Mouse (Mus musculus) lung, embryonic 15.5 days (tissue): ENCODE results near the gene Clec11a. TPM values are rescaled to one million over a fixed set of nuclear protein-coding genes. Genes with fewer than 3 reads are reported as not detected.

ENCODE experiments used
- ATAC-seq: fragments of 200-750 bp; cut with Nextera tagmentation; 2 replicates; pipeline ENCODE4 v1.8.0; 2017; ENCODE audit warnings: moderate number of reproducible peaks, borderline replicate concordance; ENCODE audit not compliant: low FRiP score, low TSS enrichment; ENCODE audit errors: extremely low read depth
- H3K27ac ChIP-seq: fragments of 300-500 bp; sonication (generic); 2 replicates; pipeline ENCODE4 v1.5.1; 2015; ENCODE audit warnings: moderate library complexity, mild to moderate bottlenecking, inconsistent platforms
- H3K27me3 ChIP-seq: fragments of 300-500 bp; sonication (generic); 2 replicates; pipeline ENCODE4 v1.6.1; 2015; ENCODE audit warnings: inconsistent platforms
- H3K36me3 ChIP-seq: fragments of 300-500 bp; sonication (generic); 2 replicates; pipeline ENCODE4 v1.6.1; 2015; ENCODE audit warnings: inconsistent platforms
- H3K4me1 ChIP-seq: fragments of 300-500 bp; sonication (generic); 2 replicates; pipeline ENCODE4 v1.6.1; 2015; ENCODE audit warnings: inconsistent platforms
- H3K4me2 ChIP-seq: fragments of 300-500 bp; sonication (generic); 2 replicates; pipeline ENCODE4 v1.6.1; 2015; ENCODE audit warnings: inconsistent platforms, mild to moderate bottlenecking, moderate library complexity
- H3K4me3 ChIP-seq: fragments of 300-500 bp; sonication (generic); 2 replicates; pipeline ENCODE4 v1.5.1; 2015; ENCODE audit warnings: mild to moderate bottlenecking, inconsistent platforms
- H3K9ac ChIP-seq: fragments of 300-500 bp; sonication (generic); 2 replicates; pipeline ENCODE4 v1.6.1; 2015; ENCODE audit warnings: inconsistent platforms
- H3K9me3 ChIP-seq: fragments of 300-500 bp; sonication (generic); 2 replicates; pipeline ENCODE4 v1.6.1; 2016; ENCODE audit warnings: inconsistent platforms
- WGBS: fragments of 180-500 bp; shearing (Covaris S2); methylation state at CpG from one replicate; pipeline ENCODE4 v1.1.7; 2015; 5-methylcytosine and 5-hydroxymethylcytosine counted together
- polyA plus RNA-seq: library from polyadenylated mRNA; unstranded; fragments of >200 nt; fragmentation: Nextera tagmentation; extraction: Ambion mirVana; gene quantifications from 2 replicates; pipeline ENCODE4 v1.2.1, GENCODE M21; 2015

The Clec11a gene
- polyA plus RNA-seq, 1 experiment from 2014 or later: 2.5 TPM

DNA sequence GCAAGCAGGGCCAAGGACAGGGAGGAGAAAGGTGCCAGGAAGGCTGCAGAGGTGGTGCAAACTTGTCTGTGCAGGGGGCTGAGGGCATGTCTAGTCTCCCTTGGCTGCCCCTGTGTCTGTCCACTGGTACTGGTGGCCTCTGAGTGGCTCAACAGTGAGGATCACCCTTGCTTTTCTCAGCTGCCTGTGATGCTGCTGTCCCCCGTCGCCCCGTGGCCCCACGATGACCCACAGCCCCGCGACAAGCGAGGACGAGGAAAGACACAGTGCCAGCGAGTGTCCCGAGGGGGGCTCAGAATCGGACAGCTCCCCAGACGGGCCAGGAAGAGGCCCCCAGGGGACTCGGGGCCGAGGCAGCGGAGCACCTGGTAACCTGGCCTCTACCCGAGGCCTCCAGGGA, 5.8 kb upstream of the Clec11a start:
- H3K36me3 ChIP-seq: no peaks in the 10 kb centered on the region
- no peaks in the 10 kb centered on the region for H3K9me3 ChIP-seq
- no peak for ATAC-seq
- no peak overlapping the region for H3K4me3 ChIP-seq
- H3K27ac ChIP-seq: no peak overlapping the region
- peaks cover 50% of the 10 kb centered on the region for H3K27me3 ChIP-seq
- H3K9ac ChIP-seq: no peak overlapping the region
- no peak overlapping the region for H3K4me2 ChIP-seq
- 49% methylated on average over 16 of the region's 16 CpGs for WGBS
- H3K4me1 ChIP-seq: peaks cover 15% of the 10 kb centered on the region

DNA sequence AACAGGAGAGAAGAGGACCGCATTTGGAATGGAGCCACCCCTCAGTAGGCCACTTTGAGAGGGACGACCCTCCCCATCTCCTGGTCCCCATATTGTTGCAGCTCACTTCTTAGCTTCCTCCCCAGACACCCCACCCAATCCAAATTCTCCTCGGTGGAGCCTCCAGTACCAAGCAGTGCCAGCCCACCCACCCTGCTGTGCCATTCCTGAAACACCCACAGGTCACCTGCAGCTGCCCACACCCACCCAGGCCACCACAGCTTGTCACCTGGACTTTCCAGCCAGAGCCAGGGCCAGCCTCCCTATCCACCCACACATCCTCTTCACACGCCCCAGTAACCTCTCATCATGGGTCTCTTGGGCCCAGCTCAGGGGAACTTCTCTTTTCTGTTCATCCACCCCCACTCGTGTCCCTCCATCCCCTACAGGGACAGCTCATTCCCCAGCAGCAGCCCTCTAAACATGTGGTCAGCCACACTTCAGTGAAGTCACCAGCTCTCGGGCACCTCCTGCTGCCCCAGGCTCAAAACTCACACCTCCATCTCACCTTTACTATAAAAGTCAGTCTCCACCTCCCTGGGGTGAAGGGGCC, 5.1 kb upstream of the Clec11a start:
- 16% methylated on average over 6 of the region's 6 CpGs for WGBS
- H3K27ac ChIP-seq: no peak overlapping the region
- no peaks in the 10 kb centered on the region for H3K9me3 ChIP-seq
- H3K9ac ChIP-seq: no peak overlapping the region
- H3K4me3 ChIP-seq: no peak overlapping the region
- no peak overlapping the region for H3K4me2 ChIP-seq
- ATAC-seq: no peak
- H3K36me3 ChIP-seq: no peaks in the 10 kb centered on the region
- peaks cover 15% of the 10 kb centered on the region for H3K4me1 ChIP-seq
- peaks cover 51% of the 10 kb centered on the region for H3K27me3 ChIP-seq

DNA sequence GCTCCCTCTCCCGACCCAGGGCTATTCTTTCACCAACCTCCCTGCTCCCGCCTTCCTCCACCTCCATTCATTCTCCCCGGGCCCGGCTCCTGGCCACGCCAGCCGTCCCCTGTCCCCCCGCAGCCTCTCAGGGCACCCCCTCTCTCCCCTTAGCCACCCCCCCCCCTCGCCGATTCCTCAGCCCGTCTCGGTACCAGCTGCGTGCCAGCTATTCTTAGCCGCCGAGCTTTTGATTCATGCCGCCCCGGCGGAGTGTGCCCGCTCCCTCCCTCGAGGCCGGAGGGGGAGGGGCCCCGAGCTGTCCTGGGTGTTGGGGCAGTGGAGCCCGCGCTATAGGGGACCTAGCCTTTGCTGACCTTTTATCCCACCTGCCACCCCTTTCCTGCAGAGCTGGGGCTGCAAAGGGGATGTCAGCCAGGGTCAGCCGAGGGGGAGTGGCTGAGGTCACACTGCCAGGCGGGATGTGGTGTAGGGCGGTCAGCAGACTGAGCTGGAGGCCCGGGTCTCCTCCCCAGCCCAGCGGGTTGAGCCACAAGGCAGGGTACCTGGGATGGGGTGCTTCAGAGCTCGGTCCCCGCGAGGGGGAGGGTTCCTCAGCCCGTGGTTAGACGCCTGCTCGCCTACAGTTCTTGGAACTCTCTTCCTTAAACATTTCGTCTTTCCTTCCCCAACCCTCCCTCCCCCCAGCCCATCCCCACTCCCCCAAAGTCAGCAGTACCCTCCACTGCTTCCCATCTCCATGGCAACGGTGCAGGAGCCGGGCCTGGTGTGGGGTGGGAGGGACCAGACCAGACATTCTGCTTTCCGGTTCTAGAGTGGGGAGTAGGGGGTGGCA, 4.4 kb upstream of the Clec11a start:
- Histone ChIP-seq H3K4me2 (peak overlapping the region; percentile 96), H3K9me3 (no peaks in the 10 kb centered on the region), H3K9ac (peak overlapping the region; percentile 32; the same call in 1 of the 2 replicates), H3K4me1 (peaks cover 15% of the 10 kb centered on the region), H3K36me3 (no peaks in the 10 kb centered on the region), H3K4me3 (peak overlapping the region; percentile 44), H3K27ac (no peak overlapping the region), H3K27me3 (peaks cover 54% of the 10 kb centered on the region)
- 2% methylated on average over 38 of the region's 38 CpGs for WGBS
- peak; percentile 33; the same call in 1 of the 2 replicates for ATAC-seq

DNA sequence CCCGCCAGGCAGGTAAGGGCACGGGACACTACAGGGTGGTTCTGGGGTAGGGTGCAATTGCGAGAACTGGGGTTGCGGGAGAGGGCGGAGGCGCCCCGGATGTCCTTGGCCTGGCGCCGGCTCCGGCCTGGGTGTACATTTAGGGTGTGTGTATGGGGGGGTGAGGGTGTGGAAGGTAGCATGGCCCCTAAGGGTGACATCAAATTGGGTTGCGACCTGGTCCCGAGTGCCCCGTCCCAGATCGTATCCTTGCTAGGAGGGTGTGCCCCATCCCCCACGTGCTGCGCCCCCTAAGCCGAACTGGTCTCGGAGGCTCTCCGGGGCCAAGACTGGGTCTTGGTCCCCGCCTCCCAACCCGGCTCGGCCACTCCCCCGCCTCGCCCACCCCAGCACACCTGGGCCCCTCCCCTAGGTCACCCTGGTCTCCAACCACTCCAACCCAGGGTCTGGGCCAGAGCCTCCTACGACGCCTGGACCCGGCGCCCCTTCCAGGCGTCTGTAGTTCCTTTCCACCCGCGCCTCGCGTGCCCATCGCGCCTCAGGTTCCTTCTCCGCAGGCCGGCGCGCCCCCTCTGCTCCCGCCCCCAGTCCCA, 3.7 kb upstream of the Clec11a start:
- Histone ChIP-seq H3K4me2 (peak overlapping the region; percentile 96), H3K4me1 (peaks cover 21% of the 10 kb centered on the region), H3K36me3 (no peaks in the 10 kb centered on the region), H3K27ac (no peak overlapping the region), H3K9me3 (no peaks in the 10 kb centered on the region), H3K4me3 (peak overlapping the region; percentile 44), H3K27me3 (peaks cover 54% of the 10 kb centered on the region), H3K9ac (peak overlapping the region; percentile 32)
- peak; percentile 9 for ATAC-seq
- WGBS: 3% methylated on average over 36 of the region's 40 CpGs

DNA sequence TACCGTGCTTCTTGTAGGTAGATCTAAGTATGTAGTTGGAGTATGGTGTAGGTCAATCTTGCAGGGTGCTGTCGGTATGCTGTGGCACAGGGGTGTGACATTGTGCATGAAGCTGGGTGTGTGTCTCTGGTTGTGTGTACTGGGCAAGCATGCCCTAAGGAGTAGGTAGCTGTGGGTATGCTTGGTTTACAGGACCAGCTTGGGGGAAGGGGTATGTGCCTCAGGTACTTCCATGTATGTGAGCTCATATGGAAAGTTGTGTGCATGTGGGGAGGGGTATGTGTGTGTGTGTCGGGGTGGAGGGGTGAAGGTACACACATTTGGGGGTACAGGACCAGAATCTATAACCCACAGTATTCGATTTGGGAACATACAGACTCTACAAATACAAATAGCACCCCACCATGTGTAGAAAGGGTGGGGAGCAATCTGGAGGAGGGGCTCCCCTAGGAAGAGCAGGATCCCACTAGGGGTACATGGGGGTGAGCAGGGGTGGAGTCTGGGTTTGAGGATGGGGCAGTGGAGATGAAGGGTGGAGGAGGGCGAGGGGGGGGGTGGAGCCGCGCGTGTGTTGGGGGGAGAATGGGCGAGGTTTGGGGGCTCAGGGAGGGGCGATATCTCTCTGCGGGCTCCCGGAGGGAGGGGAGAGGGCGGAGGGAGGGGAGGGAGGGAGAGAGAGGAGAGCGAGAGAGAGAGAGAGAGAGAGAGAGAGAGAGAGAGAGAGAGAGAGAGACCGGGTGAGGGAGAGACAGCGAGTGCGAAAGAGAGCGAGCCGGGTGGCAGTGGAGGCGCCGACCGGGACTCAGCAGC, 3.0 kb upstream of the Clec11a start, which contains the start of gene Shank1:
Shank1 (plus strand) TSS at position 779 of the 810 bp plus-strand sequence.
- no peak within 1 kb of the TSS for H3K27ac ChIP-seq
- 11% methylated on average over 19 of the region's 22 CpGs for WGBS
- H3K9ac ChIP-seq: peak within 1 kb of the TSS; percentile 32
- H3K9me3 ChIP-seq: no peaks in the 10 kb centered on the region
- peak within 1 kb of the TSS; percentile 96 for H3K4me2 ChIP-seq
- H3K4me1 ChIP-seq: peaks cover 21% of the 10 kb centered on the region
- no peak for ATAC-seq
- H3K4me3 ChIP-seq: peak within 1 kb of the TSS; percentile 44
- peaks cover 54% of the 10 kb centered on the region for H3K27me3 ChIP-seq
- no peaks in the 10 kb centered on the region for H3K36me3 ChIP-seq

GRCm38 (mm10) chr7:44307261-44308020, 739 bp upstream of the Clec11a start:
- H3K4me1 ChIP-seq: peaks cover 21% of the 10 kb centered on the region
- H3K27me3 ChIP-seq: peaks cover 48% of the 10 kb centered on the region
- no peak overlapping the region for H3K9ac ChIP-seq
- H3K36me3 ChIP-seq: no peaks in the 10 kb centered on the region
- H3K4me2 ChIP-seq: no peak overlapping the region
- 39% methylated on average over 9 of the region's 9 CpGs for WGBS
- ATAC-seq: no peak
- H3K9me3 ChIP-seq: no peaks in the 10 kb centered on the region
- no peak overlapping the region; the same call in 1 of the 2 replicates for H3K27ac ChIP-seq
- H3K4me3 ChIP-seq: no peak overlapping the region

GRCm38 (mm10) chr7:44305686-44306085, 1.0 kb downstream of the Clec11a start:
- Histone ChIP-seq H3K36me3 (no peaks in the 10 kb centered on the region), H3K9ac (no peak overlapping the region), H3K27ac (peak overlapping the region; percentile 49; the same call in 1 of the 2 replicates), H3K4me2 (peak overlapping the region; percentile 59), H3K9me3 (no peaks in the 10 kb centered on the region), H3K4me1 (peaks cover 13% of the 10 kb centered on the region), H3K27me3 (peaks cover 32% of the 10 kb centered on the region; the same call in 1 of the 2 replicates), H3K4me3 (peak overlapping the region; percentile 75)
- no peak for ATAC-seq
- WGBS: 11% methylated on average over 16 of the region's 16 CpGs

GRCm38 (mm10) chr7:44304775-44305641, 1.7 kb downstream of the Clec11a start:
- peak overlapping the region; percentile 59 for H3K4me2 ChIP-seq
- H3K9ac ChIP-seq: peak overlapping the region; percentile 94
- ATAC-seq: peak; percentile 95
- H3K36me3 ChIP-seq: no peaks in the 10 kb centered on the region
- peak overlapping the region; percentile 75 for H3K4me3 ChIP-seq
- H3K27ac ChIP-seq: peak overlapping the region; percentile 94
- peaks cover 7% of the 10 kb centered on the region for H3K4me1 ChIP-seq
- no peaks in the 10 kb centered on the region for H3K9me3 ChIP-seq
- peaks cover 25% of the 10 kb centered on the region; the same call in 1 of the 2 replicates for H3K27me3 ChIP-seq
- under 1% methylated on average over 49 of the region's 49 CpGs for WGBS

DNA sequence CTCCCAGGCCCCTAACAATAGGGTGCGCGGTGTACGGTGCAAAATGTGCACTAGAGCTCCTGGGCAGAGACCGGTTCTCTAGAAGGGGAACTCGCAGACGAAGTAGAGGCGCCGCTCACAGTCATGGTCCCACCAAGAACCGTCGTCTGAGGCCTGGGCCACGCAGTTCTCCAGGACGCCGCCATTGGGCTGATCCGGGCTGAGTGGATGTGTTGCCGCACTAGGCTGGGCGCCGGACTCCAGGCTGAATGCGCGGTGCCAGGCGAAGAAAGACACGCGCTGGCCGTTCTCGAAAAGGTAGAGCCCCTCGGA, 2.3 kb downstream of the Clec11a start:
- H3K4me1 ChIP-seq: peaks cover 7% of the 10 kb centered on the region
- 3% methylated on average over 25 of the region's 25 CpGs for WGBS
- peak overlapping the region; percentile 75 for H3K4me3 ChIP-seq
- no peaks in the 10 kb centered on the region for H3K36me3 ChIP-seq
- H3K9ac ChIP-seq: peak overlapping the region; percentile 94
- H3K27me3 ChIP-seq: peaks cover 21% of the 10 kb centered on the region; the same call in 1 of the 2 replicates
- H3K4me2 ChIP-seq: peak overlapping the region; percentile 59
- H3K27ac ChIP-seq: peak overlapping the region; percentile 94
- no peaks in the 10 kb centered on the region for H3K9me3 ChIP-seq
- peak; percentile 11 for ATAC-seq
